Mouse (Mus musculus): Measurements from ENCODE around the gene Bank1. TPM values are rescaled to one million over a fixed set of nuclear protein-coding genes. Genes with fewer than 3 reads are reported as not detected.
A peak's percentile ranks its signal among the peaks of the same experiment; 100 is the strongest.

Gene Bank1
- total and polyA plus RNA-seq, 2 experiments from 2014 or later, result 0.10 to 0.25 TPM

- no peak overlapping the region for H3K4me2 ChIP-seq (ENCODE audit: low read depth, low read length)
- no peak overlapping the region for H3K9ac ChIP-seq (replicated peaks; ENCODE audit: low read length)
- no peaks in the 10 kb centered on the region for H3K9me3 ChIP-seq (ENCODE audit: low read length)
- no peak overlapping the region for H3K27ac ChIP-seq
- H3K36me3 ChIP-seq (ENCODE audit: insufficient read depth, low read length), result no peaks in the 10 kb centered on the region
- WGBS, result 46% methylated on average over 3 of the region's 3 CpGs
- TF ChIP-seq CTCF (IDR thresholded peaks at IDR 0.05; ENCODE audit: low read depth), result no peak
- no peaks in the 10 kb centered on the region for H3K27me3 ChIP-seq (ENCODE audit: insufficient read depth, low read length)
- DNase-seq (ENCODE audit: low spot score), result no peak
- ATAC-seq, result no peak
- H3K4me3 ChIP-seq (ENCODE audit: low read length), result no peak overlapping the region
- no peaks in the 10 kb centered on the region for H3K4me1 ChIP-seq (ENCODE audit: insufficient read depth, low read length)
These were observed 288.6 kb downstream of the Bank1 start for GRCm38 (mm10) chr3:136037254-136037653.

GRCm38 (mm10) chr3:136035784-136036183 lies 290.1 kb downstream of the Bank1 start:
- Histone ChIP-seq H3K27ac (no peak overlapping the region), H3K27me3 (ENCODE audit: insufficient read depth, low read length) (no peaks in the 10 kb centered on the region), H3K9me3 (ENCODE audit: low read length) (no peaks in the 10 kb centered on the region), H3K36me3 (ENCODE audit: insufficient read depth, low read length) (no peaks in the 10 kb centered on the region), H3K4me2 (ENCODE audit: low read depth, low read length) (no peak overlapping the region), H3K4me1 (ENCODE audit: insufficient read depth, low read length) (no peaks in the 10 kb centered on the region), H3K4me3 (ENCODE audit: low read length) (no peak overlapping the region), H3K9ac (replicated peaks; ENCODE audit: low read length) (no peak overlapping the region)
- WGBS, result 52% methylated on average over 1 of the region's 1 CpGs
- ATAC-seq (no peak), DNase-seq (ENCODE audit: low spot score) (no peak)
- no peak for TF ChIP-seq CTCF (IDR thresholded peaks at IDR 0.05; ENCODE audit: low read depth)

GRCm38 (mm10) chr3:136024876-136025275 lies 301.0 kb downstream of the Bank1 start:
- Histone ChIP-seq H3K27me3 (ENCODE audit: insufficient read depth, low read length) (no peaks in the 10 kb centered on the region), H3K4me1 (ENCODE audit: insufficient read depth, low read length) (no peaks in the 10 kb centered on the region), H3K36me3 (ENCODE audit: insufficient read depth, low read length) (no peaks in the 10 kb centered on the region), H3K27ac (no peak overlapping the region), H3K4me2 (ENCODE audit: low read depth, low read length) (no peak overlapping the region), H3K9me3 (ENCODE audit: low read length) (no peaks in the 10 kb centered on the region), H3K9ac (replicated peaks; ENCODE audit: low read length) (no peak overlapping the region), H3K4me3 (ENCODE audit: low read length) (no peak overlapping the region)
- WGBS, result 91% methylated on average over 2 of the region's 2 CpGs
- no peak for TF ChIP-seq CTCF (IDR thresholded peaks at IDR 0.05; ENCODE audit: low read depth)
- no peak for DNase-seq (ENCODE audit: low spot score)
- no peak for ATAC-seq

- H3K4me3 ChIP-seq (ENCODE audit: low read length), result no peak overlapping the region
- no peaks in the 10 kb centered on the region for H3K4me1 ChIP-seq (ENCODE audit: insufficient read depth, low read length)
- no peak overlapping the region for H3K27ac ChIP-seq
- H3K4me2 ChIP-seq (ENCODE audit: low read depth, low read length), result no peak overlapping the region
- no peaks in the 10 kb centered on the region for H3K36me3 ChIP-seq (ENCODE audit: insufficient read depth, low read length)
- H3K9me3 ChIP-seq (ENCODE audit: low read length), result no peaks in the 10 kb centered on the region
- no peaks in the 10 kb centered on the region for H3K27me3 ChIP-seq (ENCODE audit: insufficient read depth, low read length)
- 77% methylated on average over 2 of the region's 2 CpGs for WGBS
- no peak overlapping the region for H3K9ac ChIP-seq (replicated peaks; ENCODE audit: low read length)
- ATAC-seq, result no peak
- no peak for TF ChIP-seq CTCF (IDR thresholded peaks at IDR 0.05; ENCODE audit: low read depth)
- DNase-seq (ENCODE audit: low spot score), result no peak
These were observed 308.3 kb downstream of the Bank1 start for GRCm38 (mm10) chr3:136017517-136017916.

DNA sequence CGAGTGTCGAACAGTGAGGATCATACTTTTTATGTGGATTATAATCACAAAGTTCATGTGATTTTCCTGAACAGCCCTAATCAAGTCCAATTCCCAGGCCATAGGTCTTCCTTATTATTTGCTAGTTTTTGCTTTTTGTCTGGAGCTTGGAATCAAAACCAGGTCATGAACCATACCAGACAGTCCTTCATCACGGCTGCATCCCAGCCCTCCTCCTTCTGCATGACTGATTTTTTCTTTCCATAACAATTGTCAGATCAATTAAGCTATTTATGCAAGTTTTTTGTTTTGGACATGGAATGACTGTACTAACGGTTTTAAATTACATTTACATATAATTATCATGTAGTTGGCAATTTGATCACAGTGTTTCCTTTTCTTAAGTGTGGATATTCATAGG lies 315.2 kb downstream of the Bank1 start:
- DNase-seq (ENCODE audit: low spot score) (no peak), ATAC-seq (no peak)
- Histone ChIP-seq H3K27me3 (ENCODE audit: insufficient read depth, low read length) (no peaks in the 10 kb centered on the region), H3K4me3 (ENCODE audit: low read length) (no peak overlapping the region), H3K9ac (replicated peaks; ENCODE audit: low read length) (no peak overlapping the region), H3K36me3 (ENCODE audit: insufficient read depth, low read length) (no peaks in the 10 kb centered on the region), H3K4me2 (ENCODE audit: low read depth, low read length) (no peak overlapping the region), H3K4me1 (ENCODE audit: insufficient read depth, low read length) (no peaks in the 10 kb centered on the region), H3K9me3 (ENCODE audit: low read length) (no peaks in the 10 kb centered on the region), H3K27ac (no peak overlapping the region)
- WGBS, result 66% methylated on average over 4 of the region's 4 CpGs
- no peak for TF ChIP-seq CTCF (IDR thresholded peaks at IDR 0.05; ENCODE audit: low read depth)

DNA sequence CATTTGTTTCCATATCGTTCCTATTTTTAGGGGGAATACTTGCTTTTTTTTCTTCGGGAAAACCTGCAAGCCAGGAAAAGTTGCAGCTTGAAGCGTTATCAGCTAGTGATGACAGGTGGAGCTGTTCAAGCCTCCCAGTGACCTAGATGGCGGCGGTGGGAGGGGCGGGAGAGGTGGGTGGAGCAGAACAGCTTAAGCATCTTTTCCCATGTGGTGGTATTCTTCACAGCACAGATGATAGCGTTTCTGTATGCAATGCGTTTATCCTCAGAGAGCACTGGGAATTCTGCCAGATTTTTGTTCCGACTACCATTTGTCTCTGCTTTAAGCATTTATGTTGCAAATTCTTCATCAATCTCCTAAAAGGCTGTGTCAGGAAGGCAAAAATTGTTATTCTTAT lies 318.0 kb downstream of the Bank1 start:
- peak; percentile 39 for TF ChIP-seq CTCF (IDR thresholded peaks at IDR 0.05; ENCODE audit: low read depth)
- Histone ChIP-seq H3K27me3 (ENCODE audit: insufficient read depth, low read length) (no peaks in the 10 kb centered on the region), H3K4me1 (ENCODE audit: insufficient read depth, low read length) (no peaks in the 10 kb centered on the region), H3K4me3 (ENCODE audit: low read length) (peak overlapping the region; percentile 14; the same call in 1 of the 2 replicates), H3K27ac (peak overlapping the region; percentile 46), H3K9me3 (ENCODE audit: low read length) (no peaks in the 10 kb centered on the region), H3K4me2 (ENCODE audit: low read depth, low read length) (peak overlapping the region; percentile 44), H3K9ac (replicated peaks; ENCODE audit: low read length) (no peak overlapping the region), H3K36me3 (ENCODE audit: insufficient read depth, low read length) (no peaks in the 10 kb centered on the region)
- ATAC-seq, result peak; percentile 91
- DNase-seq (ENCODE audit: low spot score), result peak; percentile 82
- WGBS, result 15% methylated on average over 9 of the region's 9 CpGs

- no peaks in the 10 kb centered on the region for H3K9me3 ChIP-seq (ENCODE audit: low read length)
- DNase-seq (ENCODE audit: low spot score) (no peak), ATAC-seq (peak; percentile 62)
- TF ChIP-seq CTCF (IDR thresholded peaks at IDR 0.05; ENCODE audit: low read depth), result no peak
- H3K27me3 ChIP-seq (ENCODE audit: insufficient read depth, low read length), result no peaks in the 10 kb centered on the region
- no peak overlapping the region for H3K9ac ChIP-seq (replicated peaks; ENCODE audit: low read length)
- peak overlapping the region; percentile 44 for H3K4me2 ChIP-seq (ENCODE audit: low read depth, low read length)
- 45% methylated on average over 11 of the region's 11 CpGs for WGBS
- no peaks in the 10 kb centered on the region for H3K36me3 ChIP-seq (ENCODE audit: insufficient read depth, low read length)
- peak overlapping the region; percentile 46 for H3K27ac ChIP-seq
- H3K4me3 ChIP-seq (ENCODE audit: low read length), result peak overlapping the region; percentile 14; the same call in 1 of the 2 replicates
- no peaks in the 10 kb centered on the region for H3K4me1 ChIP-seq (ENCODE audit: insufficient read depth, low read length)
These were observed 318.6 kb downstream of the Bank1 start for GRCm38 (mm10) chr3:136007081-136007828.

Data from hindbrain, postnatal 0 days (tissue).